Mouse (Mus musculus) layer of hippocampus, postnatal 25 days (tissue): ENCODE measurements around the gene Sh3tc1. TPM values are rescaled to one million over a fixed set of nuclear protein-coding genes. Genes with fewer than 3 reads are reported as not detected.

ENCODE experiments used
- DNase-seq, 2 experiments: peaks; one replicate each; pipeline ENCODE4 v3.0.0; 2022; ENCODE audit warnings: mixed read lengths in 2 of 2, low spot score in 1 of 2; ENCODE audit errors: extremely low spot score in 1 of 2
- total RNA-seq, 2 experiments: library from RNA; stranded (reverse); gene quantifications; 2 replicates each; pipeline ENCODE4 v1.2.3; 2021

The Sh3tc1 gene
- 1 to 10 TPM; 1.5 to 1.6 TPM for total RNA-seq

- DNase-seq: no peak
Measured at GRCm38 (mm10) chr5:35739536-35740278, at the start of gene Sh3tc1. Sh3tc1 (minus strand) TSS chr5:35739987.

GRCm38 (mm10) chr5:35788719-35789118 is 48.9 kb upstream of the Sh3tc1 start:
- DNase-seq: no peak

GRCm38 (mm10) chr5:35787847-35788246 is 48.1 kb upstream of the Sh3tc1 start:
- no peak for DNase-seq

- no peak for DNase-seq
Measured at GRCm38 (mm10) chr5:35785853-35786252, 46.1 kb upstream of the Sh3tc1 start.

- no peak for DNase-seq
Measured at GRCm38 (mm10) chr5:35782648-35783180, 42.9 kb upstream of the Sh3tc1 start.

GRCm38 (mm10) chr5:35781116-35781515 is 41.3 kb upstream of the Sh3tc1 start:
- DNase-seq: no peak

- no peak for DNase-seq
Measured at GRCm38 (mm10) chr5:35774137-35774424, 34.3 kb upstream of the Sh3tc1 start.

- no peak for DNase-seq
Measured at GRCm38 (mm10) chr5:35773274-35774136, 33.7 kb upstream of the Sh3tc1 start.

- no peak for DNase-seq
Measured at GRCm38 (mm10) chr5:35770891-35771663, 31.3 kb upstream of the Sh3tc1 start.

- no peak for DNase-seq
Measured at GRCm38 (mm10) chr5:35770246-35770645, 30.5 kb upstream of the Sh3tc1 start.

GRCm38 (mm10) chr5:35768997-35769396 is 29.2 kb upstream of the Sh3tc1 start:
- DNase-seq: no peak

- DNase-seq: no peak
Measured at GRCm38 (mm10) chr5:35768525-35768924, 28.7 kb upstream of the Sh3tc1 start.

- DNase-seq: no peak
Measured at GRCm38 (mm10) chr5:35765909-35766308, 26.1 kb upstream of the Sh3tc1 start.

- no peak for DNase-seq
Measured at GRCm38 (mm10) chr5:35762850-35763249, 23.1 kb upstream of the Sh3tc1 start.

- no peak for DNase-seq
Measured at GRCm38 (mm10) chr5:35762388-35762787, 22.6 kb upstream of the Sh3tc1 start.

GRCm38 (mm10) chr5:35761323-35761722 is 21.5 kb upstream of the Sh3tc1 start:
- DNase-seq: no peak

GRCm38 (mm10) chr5:35758081-35759053 is 18.6 kb upstream of the Sh3tc1 start:
- DNase-seq: peak; percentile 53 to 63

GRCm38 (mm10) chr5:35757639-35758001 is 17.8 kb upstream of the Sh3tc1 start, which contains the start of gene Ablim2:
Ablim2 (plus strand) TSS chr5:35757880.
- peak; percentile 86 to 87 for DNase-seq

- peak; percentile 54 to 63 for DNase-seq
Measured at GRCm38 (mm10) chr5:35756997-35757638, 17.3 kb upstream of the Sh3tc1 start.
